8 mouse cellular contexts compared by ENCODE assay signal in the genomic region with DNA sequence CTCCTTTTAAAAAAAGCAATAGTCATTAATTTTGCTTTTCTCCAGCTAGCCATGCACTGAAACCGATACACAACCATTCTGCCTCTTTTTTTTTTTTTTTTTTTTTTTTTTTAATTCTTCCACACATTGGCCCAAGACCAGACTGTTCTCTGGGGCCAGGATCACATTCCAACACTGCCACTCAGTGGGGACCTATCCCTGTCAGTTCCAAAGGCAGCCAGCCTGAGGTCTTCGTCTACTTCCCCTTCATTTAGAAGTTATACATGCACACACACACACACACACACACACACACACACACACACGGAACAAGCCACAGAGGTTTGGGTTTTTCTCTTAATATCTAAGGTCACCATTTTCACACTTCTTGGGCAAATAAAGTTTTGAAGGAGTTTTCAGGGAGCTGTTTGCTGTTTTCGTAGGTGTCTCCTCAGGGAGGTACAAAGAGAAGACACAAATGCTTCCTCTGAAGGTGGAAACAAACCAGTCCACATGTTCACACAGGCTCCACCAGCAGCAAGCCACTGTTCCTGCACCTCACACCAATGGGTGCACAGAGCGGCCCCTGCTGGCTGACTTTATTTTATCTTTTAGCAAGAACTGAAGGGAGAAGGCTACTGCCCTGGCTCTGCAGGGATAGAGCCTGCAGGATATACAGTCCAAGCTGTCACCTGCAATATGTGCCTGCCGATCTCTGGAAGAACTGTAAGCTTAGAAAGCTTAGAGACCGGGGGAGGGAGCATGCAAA.
A peak's percentile ranks its signal among the peaks of the same experiment; 100 is the strongest.
DNase-seq lines count a peak whose midpoint lies in the region; ATAC-seq lines count a peak whose summit lies in the region.

No protein-coding gene starts in this region.

- H3K36me3 ChIP-seq in forebrain, embryonic 13.5 days (ENCODE audit: poor library complexity, severe bottlenecking) = no peaks in the 10 kb centered on the region
- no peaks in the 10 kb centered on the region for H3K36me3 ChIP-seq in lung, embryonic 15.5 days

- no peak overlapping the region for H3K4me2 ChIP-seq in forebrain, embryonic 13.5 days
- no peak overlapping the region for H3K4me2 ChIP-seq in lung, embryonic 15.5 days

- peaks cover 19% of the 10 kb centered on the region for H3K4me1 ChIP-seq in forebrain, embryonic 13.5 days
- H3K4me1 ChIP-seq in lung, embryonic 15.5 days = no peaks in the 10 kb centered on the region

- no peak overlapping the region for H3K4me3 ChIP-seq in forebrain, embryonic 13.5 days
- H3K4me3 ChIP-seq in lung, embryonic 15.5 days = no peak overlapping the region

- no peaks in the 10 kb centered on the region for H3K9me3 ChIP-seq in forebrain, embryonic 13.5 days (replicated peaks)
- H3K9me3 ChIP-seq in lung, embryonic 15.5 days = no peaks in the 10 kb centered on the region

- intact Hi-C loops in heart, postnatal 36 days (cut with DNase I) = loop anchor here (1.0 to 5.0 kb wide), 3 partner anchors 316 to 337 kb away; partner anchors contain the start of gene Shisa2

- 21% methylated on average over 7 of the region's 7 CpGs for WGBS in forebrain, embryonic 13.5 days
- WGBS in lung, embryonic 15.5 days = 17% methylated on average over 7 of the region's 7 CpGs

- peak; percentile 45 to 49 for DNase-seq in CD8-positive naive resting alpha-beta T cell, adult 2 months (ENCODE audit: low read depth in 2 of 2, low spot score in 2 of 2)
- DNase-seq in c-Kit-positive CD71-negative TER-119-negative erythroid progenitor cells, embryonic 14.5 days (ENCODE audit: low read depth) = peak; percentile 69
- DNase-seq in heart, postnatal 36 days = peak; percentile 72
- peak; percentile 82 to 91 for DNase-seq in layer of hippocampus, adult 18-20 months (ENCODE audit: low spot score in 2 of 2)
- peak; percentile 55 for DNase-seq in retina, adult 2 months (ENCODE audit: low read depth, low spot score)
- peak; percentile 81 for DNase-seq in thymus, postnatal 25 days

- peak; percentile 92 for ATAC-seq in forebrain, embryonic 13.5 days
- peak; percentile 83; the same call in 1 of the 2 replicates for ATAC-seq in lung, embryonic 15.5 days (ENCODE audit: borderline replicate concordance, extremely low read depth, low FRiP score, low TSS enrichment)

- peaks cover 4% of the 10 kb centered on the region; the same call in 1 of the 2 replicates for H3K27me3 ChIP-seq in forebrain, embryonic 13.5 days
- H3K27me3 ChIP-seq in lung, embryonic 15.5 days = no peaks in the 10 kb centered on the region

- no peak overlapping the region for H3K9ac ChIP-seq in forebrain, embryonic 13.5 days
- no peak overlapping the region for H3K9ac ChIP-seq in lung, embryonic 15.5 days

- no peak overlapping the region for H3K27ac ChIP-seq in forebrain, embryonic 13.5 days
- H3K27ac ChIP-seq in lung, embryonic 15.5 days = no peak overlapping the region
